Mouse (Mus musculus): ENCODE data around the gene Rabggta.

DNA sequence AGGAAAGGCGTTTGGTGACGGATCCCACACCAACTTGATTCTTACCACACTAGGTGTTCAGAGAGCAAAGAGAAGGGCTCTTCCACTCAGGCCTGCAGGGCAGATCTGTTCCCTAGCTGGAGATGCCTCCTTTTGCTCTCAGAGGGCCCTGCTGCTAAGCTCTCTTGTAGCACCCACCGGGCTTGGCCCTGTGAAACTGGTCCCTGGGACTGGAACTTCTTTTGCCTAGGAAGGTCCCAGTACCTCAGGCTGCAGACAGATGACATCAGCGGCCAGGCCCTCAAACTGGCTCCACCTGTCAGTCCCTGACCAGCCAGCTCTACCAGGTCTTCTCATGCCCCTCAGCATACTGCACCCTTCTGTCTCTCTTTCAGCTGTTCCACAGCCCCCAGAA lies 8.3 kb downstream of the Rabggta start, which contains the start of gene Tgm1:
- TF ChIP-seq GATA1 (IDR thresholded peaks at IDR 0.05; ENCODE audit: borderline replicate concordance, low read length): no peak
- TF ChIP-seq FLI1 (IDR thresholded peaks at IDR 0.05; ENCODE audit: low read length): no peak
